Mouse (Mus musculus): ENCODE data around the gene 2310061I04Rik. TPM values are rescaled to one million over a fixed set of nuclear protein-coding genes. Genes with fewer than 3 reads are reported as not detected.

Gene 2310061I04Rik
- total RNA-seq, 2 experiments from 2014 or later = 9.8 to 28.4 TPM

DNA sequence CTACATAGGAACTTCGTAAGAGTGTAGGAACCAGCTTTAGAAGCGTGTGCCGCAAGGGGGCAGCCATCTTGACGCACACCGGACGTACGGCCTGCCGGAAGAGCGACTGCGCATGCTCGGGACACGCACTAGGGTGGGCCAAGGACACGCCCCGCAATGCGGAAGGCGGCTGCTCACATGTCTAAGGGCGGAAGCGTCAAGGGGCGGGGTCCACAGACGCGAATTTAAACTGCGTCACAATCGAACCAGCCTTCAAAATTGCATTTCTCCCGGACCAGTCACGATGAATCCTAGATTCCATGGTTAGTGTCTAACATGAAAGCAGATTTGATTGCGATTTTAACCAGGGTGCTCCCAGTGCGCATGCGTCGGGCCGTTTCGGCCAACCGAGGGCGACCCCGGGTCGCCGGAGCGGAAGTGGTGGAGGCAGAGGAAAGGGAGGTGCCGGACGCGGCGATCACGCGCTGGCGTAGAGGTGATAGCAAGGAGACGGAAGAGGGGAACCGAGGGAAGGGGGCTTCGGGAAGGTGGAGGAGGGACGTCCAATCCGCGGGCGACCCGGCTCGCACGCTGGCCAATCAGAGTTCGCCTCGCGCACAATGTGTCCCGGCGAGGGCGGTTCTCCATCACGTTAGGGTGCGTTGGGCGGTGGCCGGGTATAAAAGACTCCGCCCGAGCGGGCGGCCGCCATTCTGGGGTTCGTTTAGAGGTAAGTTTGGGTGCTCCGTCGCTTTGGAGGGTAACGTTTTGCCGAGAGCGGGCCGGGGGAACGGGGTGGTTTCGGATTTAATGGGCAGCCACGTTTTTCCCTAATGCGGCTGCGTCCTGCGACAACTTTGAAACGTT, 19.3 kb upstream of the 2310061I04Rik start, which contains the start of the genes Mrps18b and Ppp1r10:
Gene Mrps18b (minus strand): TSS at position 93 of the 846 bp plus-strand sequence.
Gene Ppp1r10 (plus strand): TSS at position 138 of the 846 bp plus-strand sequence.
- ATAC-seq (ENCODE audit: poor library complexity, severe bottlenecking) = peak; percentile 82

DNA sequence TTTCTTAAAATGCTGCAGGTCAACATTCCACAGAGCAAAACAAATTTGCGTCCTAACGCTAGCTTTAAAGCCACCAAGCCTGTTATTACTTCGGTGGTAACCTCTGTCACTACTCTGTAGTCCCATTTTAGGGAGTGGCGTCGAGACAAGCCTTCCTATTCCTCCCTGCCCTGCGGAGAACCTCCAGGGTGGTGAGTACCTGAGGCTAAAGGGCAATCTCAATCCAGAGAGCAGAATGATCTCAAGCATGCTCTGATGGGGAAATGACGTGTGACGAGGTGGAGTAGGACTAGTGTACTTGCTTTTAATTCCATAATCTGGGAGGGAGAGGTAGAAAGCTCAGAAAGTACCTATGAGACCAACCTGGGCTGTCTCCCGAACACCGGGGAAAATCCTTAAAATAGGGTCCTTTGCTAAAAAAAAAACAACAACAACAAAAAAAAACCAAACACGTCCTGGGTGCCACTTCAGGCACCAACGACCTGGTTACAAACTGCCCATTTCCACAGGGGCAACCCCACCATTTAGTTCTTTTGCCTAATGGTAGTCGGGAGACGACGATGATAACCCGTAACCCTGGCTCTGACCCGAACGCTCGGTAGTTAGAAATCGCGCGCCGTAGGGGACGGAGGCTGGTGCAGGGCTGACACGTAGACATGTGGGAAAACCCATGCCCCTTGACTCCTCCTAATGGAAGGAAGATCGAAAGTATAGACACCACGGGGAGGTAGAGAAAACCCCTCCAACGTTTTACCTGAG, 18.5 kb upstream of the 2310061I04Rik start:
- ATAC-seq (ENCODE audit: poor library complexity, severe bottlenecking) = 0 out of 2 replicates have a peak, but pooled peaks have one; percentile 0

DNA sequence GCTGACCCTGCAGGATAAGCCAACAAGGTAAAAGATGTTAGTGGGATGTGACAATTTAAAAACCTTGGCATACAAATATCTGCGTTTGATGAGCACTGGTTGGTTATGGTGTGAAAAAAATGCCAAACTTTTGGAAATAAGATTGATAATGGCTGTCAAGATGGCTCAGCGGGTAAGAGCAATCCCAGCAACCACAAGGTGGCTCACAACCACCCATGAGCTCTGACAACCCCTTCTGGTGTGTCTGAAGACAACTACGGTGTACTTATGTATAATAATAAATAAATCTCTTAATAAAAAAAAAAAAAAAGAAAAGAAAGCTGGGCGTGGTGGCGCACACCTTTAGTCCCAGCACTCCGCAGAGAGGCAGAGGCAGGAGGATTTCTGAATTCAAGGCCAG, 17.7 kb upstream of the 2310061I04Rik start:
- no peak for ATAC-seq (ENCODE audit: poor library complexity, severe bottlenecking)

DNA sequence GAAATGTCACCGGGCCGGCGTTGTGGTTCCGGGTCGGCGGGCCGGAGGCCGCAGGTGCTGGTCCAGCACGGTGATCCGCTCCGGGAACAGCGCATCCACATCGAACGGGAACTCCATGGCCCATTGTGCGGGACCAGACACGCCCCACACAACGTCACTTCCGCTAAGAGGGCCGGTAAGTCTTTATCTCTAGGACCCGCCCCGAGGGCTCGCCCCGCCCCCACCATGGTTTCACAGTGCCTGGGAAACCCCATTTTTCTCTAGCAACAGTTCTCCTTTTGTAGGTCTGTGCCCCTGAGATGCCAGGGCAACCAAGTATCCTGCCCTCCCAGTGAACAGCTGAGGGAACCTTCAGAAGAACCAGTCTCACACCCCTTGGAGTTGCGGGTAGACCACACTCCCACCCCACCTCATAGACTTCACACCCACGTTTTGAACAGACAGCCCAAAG, 12.7 kb upstream of the 2310061I04Rik start, which contains the start of gene Atat1:
Gene Atat1 (minus strand): TSS at position 157 of the 451 bp plus-strand sequence.
- ATAC-seq (ENCODE audit: poor library complexity, severe bottlenecking) = peak; percentile 97

DNA sequence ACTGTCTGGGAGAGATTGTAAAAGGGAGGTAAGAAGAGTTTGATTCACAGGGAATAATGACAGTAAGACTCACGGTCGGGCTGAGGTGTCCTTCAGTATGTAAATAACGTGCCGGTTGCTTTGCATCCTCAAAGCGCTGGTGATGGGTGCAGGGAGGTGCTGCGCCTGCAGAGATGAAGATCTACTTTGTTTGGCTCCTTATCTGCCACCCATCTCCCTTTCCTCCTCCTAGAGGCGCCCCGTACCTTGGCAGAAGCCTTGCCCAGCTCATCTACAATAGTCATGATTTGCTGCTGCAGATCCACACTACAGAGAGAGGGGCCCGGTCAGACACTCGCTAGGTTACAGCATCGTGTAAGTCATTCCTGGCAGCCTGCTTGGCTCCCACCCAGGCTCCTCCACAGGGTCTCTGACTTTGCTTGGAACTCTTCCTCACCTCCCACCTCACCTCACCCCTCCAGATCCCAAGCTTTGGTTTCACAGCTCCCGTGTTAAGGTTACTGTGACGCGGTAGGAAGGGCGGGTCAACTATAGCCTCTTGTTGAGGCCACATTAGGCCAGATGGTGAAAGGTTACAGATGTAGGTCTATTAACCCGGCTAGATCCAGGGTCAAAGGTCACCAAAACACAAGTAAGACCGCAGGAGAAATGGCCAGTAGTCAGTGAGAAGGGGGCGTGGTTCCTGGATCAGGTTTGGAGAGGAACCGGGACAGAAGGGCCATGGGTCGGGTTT, 12.1 kb upstream of the 2310061I04Rik start:
- no peak; the same call in 1 of the 2 replicates for ATAC-seq (ENCODE audit: poor library complexity, severe bottlenecking)

DNA sequence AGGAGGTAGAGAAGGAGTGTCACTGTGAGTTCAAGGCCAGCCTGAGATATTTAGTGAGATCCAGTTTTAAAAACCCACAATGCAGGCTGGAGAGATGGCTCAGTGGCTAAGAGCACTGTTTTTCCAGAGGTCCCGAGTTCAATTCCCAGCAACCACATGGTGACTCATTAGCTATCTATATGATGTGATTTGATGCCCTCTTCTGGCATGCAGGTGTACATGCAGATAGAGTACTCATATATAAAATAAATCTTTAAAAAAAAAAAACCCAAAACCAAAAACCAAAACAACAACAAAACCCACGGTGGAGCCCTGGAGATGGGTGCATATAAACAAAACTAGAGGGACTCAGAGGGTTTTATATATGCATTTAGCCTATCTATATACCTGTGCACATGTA, 10.4 kb upstream of the 2310061I04Rik start:
- no peak for ATAC-seq (ENCODE audit: poor library complexity, severe bottlenecking)

DNA sequence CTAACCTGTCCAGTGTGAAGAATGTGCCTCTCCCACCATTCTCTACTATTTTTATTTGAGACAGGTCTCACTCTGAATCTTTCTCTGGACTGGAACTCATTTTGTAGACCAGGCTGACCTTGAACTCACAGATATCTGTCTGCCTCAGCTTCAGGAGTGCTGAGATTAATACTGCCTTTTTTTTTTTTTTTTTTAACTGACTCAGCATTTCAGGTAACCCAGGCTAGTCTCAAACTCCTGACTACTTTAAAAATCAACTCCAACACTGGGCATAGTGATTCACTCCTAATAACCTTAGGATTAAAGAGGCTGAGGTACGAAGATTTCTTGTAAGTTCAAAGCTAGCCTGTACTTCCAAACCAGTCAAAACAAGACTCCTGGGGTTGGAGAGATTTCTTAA, 8.4 kb upstream of the 2310061I04Rik start:
- ATAC-seq (ENCODE audit: poor library complexity, severe bottlenecking) = no peak

DNA sequence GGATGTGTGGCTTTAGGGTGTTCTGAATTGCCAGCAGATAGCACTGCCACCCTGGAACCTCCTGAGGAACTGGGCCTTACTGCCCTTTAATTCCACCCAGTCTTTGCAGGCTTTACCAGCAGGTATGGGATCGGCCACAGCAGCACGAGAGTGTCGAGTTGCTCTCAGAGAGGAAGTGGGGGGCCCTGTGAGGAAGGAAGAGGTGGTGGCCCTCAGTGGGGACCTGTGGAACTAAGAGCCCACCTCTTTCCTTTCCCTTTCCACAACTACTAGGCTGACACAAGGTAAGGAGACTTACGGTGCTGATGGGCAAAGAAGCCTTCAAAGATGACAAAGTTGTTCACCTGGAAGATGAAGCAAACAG, 6.7 kb upstream of the 2310061I04Rik start:
- 0 out of 2 replicates have a peak, but pooled peaks have one; percentile 24 for ATAC-seq (ENCODE audit: poor library complexity, severe bottlenecking)

DNA sequence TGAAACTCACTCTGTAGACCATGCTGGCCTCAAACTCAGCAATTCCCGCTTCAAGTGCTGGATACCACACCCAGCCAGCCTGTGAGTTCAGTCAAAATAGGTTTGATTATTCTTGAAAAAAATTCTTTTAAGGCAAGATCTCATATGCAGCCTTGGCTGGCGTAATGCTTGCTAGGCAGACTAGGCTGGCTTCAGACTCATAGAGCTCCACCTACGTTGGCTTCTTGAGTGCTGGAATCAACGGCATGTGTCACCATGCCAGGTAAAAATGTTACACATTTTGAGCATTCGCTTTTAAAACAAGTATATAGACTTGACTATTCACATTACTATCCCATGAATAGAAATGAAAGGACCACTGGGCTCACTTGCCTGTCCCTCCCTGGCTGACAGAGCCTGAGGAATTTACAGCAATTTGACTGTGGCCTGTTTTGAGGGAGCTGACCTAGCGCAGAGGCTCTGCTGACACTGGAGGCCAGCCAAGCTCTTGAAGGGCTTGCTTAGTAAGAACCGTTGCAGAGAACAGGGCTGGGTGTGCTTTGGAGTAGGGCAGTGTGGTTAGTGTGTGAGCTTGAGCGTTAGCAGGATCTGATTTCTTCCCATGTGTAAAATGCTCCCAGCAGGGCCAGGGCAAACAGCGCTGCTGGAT, 6.2 kb upstream of the 2310061I04Rik start:
- ATAC-seq (ENCODE audit: poor library complexity, severe bottlenecking) = peak; percentile 30; the same call in 1 of the 2 replicates

DNA sequence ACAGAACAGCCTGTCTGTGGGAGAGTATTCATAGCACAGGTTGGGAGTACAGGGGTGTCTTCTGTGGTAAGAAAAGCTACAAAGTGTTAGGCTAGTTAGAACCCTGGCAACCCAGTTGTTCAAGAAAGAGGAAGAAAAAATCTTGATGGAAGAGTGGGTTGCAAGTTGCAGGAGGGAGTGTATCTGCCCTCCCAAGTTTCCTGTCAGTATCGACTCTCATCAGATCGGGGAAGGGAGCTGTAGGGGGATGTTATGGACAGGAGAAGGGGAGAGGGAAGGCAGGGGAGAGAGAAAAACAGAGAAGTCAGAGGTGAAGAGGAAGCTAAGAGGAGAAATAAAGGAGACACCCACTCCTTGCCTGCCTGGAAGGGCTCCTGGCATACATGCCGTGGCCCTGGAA, 3.4 kb upstream of the 2310061I04Rik start:
- no peak for ATAC-seq (ENCODE audit: poor library complexity, severe bottlenecking)

DNA sequence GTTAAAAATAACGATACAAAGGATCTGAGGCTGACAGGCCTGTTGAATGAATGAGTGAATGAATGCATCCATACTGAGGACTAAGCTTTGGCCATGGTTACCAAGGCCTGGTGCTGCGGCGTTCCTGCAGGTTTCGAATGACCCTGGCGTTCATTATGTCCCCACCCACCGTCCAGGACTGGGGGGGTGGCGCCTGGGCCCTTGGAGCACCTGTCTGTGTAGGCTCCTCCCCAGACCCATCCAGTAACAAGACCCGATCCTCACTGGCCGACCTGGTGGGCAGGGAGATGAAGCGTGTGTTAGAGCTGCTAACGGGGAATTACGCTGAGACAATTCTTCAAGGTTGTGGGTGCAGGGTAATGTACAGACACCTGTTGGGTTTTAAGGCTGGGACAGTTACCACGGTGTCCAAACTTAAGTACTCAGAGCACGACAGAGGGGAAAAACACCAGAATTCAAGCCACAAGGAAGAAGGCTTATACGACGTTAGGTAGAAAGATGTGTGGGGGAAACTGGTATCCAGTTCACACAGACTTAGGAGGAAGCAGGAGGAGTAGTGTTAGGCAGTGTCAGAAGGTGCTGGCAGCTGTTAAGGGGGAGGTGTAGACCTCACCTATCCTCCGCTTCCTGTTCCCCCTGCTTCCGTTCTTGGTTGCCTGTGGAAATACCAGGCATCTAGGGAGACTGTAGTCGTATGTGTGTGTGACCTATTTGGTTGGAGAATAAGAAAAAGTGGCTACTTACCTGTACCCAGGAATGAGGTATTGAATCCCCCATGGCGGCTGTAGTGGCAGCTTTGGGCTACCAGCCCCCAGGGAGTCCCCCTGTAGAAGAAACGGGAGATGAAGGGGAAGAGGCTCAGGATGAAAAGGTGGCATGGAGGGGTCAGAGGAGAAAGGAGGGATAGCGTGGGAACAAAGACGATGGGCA, 678 bp upstream of the 2310061I04Rik start:
- no peak for ATAC-seq (ENCODE audit: poor library complexity, severe bottlenecking)

DNA sequence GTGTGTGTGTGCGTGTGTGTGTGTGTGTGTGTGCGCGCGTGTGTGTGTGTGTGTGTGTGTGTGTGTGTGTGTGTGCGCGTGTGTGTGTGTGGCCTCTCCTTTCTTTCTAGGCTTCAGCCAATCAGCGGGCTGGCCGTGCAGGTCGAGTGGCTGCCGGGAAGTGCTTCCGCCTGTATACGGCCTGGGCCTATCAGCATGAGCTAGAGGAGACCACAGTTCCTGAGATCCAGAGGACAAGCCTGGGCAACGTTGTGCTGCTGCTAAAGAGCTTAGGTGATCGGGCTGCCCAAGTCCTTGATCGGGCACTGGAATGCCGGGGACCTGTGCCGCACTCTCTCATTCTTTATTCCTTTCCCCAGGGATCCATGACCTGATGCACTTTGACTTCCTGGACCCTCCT, 9.5 kb downstream of the 2310061I04Rik start:
- no peak for ATAC-seq (ENCODE audit: poor library complexity, severe bottlenecking)

DNA sequence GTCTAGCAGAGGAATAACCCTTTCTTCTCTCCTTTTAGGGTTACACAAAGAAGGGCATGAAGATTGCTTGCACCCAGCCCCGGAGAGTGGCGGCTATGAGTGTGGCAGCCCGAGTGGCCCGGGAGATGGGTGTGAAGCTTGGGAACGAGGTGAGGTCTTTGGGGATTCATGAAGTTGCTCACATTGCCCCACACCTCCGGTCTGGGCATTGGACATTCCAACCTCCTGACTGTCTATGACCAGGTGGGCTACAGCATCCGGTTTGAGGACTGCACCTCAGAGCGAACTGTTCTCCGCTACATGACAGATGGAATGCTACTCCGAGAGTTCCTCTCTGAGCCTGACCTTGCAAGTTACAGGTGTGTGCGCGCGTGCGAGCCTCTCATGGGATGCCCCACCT, 13.5 kb downstream of the 2310061I04Rik start:
- no peak for ATAC-seq (ENCODE audit: poor library complexity, severe bottlenecking)

DNA sequence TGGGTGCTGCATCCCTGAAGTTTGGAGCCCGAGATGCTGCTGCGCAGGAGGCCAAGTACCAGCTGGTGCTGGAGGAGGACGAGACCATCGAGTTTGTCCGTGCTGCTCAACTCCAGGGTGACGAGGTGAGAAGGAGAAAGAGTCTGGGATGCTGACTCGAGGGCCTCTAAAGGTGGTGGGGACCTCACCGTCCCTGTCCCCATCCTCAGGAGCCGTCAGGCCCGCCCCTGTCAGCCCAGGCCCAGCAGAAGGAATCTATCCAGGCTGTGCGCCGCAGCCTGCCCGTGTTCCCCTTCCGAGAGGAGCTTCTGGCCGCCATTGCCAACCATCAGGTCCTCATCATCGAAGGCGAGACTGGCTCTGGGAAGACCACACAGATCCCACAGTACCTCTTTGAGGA, 14.3 kb downstream of the 2310061I04Rik start:
- ATAC-seq (ENCODE audit: poor library complexity, severe bottlenecking) = no peak

DNA sequence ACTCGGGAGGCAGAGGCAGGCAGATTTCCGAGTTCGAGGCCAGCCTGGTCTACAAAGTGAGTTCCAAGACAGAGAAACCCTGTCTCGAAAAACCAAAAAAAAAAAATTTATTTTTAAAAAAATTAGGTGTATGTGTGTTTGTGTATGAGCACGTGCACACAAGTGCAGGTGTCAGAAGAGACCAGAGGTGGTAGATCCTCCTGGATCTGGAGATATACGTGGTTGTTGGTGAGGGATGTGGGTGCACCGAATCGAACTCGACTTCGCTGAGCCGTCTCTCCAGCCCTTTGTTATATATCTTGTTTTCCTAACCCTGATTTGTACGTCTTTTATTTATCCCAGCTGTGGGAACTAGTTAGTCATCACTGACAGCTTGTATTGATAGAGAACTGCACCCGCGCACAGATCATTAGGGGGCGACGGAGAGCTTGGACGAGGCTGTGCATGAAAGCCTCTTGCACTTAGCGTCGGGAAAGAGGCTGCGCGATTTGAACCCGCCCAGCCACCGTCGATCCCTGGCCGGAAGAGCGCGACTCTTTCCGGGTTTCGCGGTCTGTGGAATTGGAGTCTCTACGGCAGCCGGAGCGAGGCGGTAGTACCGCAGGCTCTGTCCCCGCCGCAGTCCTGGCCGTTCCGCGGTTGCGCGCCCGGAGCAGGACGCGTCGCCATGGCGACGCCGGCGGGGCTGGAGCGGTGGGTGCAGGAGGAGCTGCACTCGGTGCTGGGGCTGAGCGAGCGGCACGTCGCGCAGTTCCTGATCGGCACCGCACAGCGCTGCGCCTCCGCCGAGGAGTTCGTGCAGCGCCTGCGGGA, 17.8 kb downstream of the 2310061I04Rik start, which contains the start of gene Dhx16:
Gene Dhx16 (plus strand): TSS at position 575 of the 813 bp plus-strand sequence.
- peak; percentile 98 for ATAC-seq (ENCODE audit: poor library complexity, severe bottlenecking)

DNA sequence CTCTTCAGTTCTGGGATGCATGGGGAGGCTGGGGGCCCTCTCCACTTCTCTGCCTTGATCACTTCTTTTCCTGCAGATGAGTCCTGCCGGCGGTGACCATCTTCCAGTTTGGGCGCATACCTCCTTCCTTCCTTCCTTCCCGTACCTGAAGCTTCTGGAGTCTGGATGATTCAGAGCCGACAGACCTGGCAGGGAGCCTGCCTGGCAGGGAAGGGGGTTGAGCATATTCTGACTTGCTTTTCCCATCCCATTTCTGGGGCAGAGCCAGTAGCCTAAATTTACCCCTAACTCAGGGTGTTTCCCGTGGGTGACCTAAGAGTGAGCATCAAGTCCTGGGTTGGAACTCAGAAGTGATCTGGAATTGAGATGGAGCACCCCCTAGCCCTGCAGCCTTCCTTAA, 22.5 kb downstream of the 2310061I04Rik start:
- ATAC-seq (ENCODE audit: poor library complexity, severe bottlenecking) = no peak

DNA sequence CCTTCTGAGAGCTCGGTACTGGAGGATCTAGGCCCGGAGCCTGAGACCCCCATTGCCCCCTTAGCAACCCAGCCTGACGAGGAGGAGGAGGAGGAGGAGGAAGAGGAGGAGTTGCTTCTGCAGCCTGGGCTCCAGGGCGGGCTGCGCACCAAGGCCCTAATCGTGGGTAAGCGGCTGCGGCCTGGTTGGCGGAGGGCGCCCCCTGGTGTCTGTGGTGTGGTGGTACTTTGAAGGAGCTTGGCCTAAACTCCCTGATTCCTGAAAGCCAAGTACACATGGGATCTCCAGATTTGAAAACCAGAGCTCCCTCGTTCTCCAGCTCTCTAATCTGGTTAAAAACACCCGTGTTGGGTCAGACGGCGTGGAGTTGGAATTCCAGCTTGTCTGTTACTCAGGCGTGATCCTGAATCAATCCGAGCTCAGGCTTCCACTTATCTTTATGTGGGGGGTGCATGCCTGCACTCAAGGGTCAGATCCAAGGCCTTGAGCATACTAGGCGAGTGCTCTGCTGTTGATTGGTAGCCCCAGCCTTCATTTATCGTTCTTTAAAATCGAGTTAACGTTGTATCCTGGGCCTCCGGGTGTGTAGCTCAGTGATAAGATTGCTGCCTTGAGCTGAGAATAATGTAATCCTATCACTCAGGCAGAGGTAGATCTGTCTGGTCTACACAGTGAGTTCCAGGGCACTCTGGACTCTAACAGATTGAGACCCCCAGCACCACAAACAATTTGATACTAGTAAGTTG, 23.3 kb downstream of the 2310061I04Rik start:
- ATAC-seq (ENCODE audit: poor library complexity, severe bottlenecking) = peak; percentile 65
